Mouse (Mus musculus) forebrain, embryonic 12.5 days (tissue): ENCODE measurements around the gene Serpinf2. TPM values are rescaled to one million over a fixed set of nuclear protein-coding genes. Genes with fewer than 3 reads are reported as not detected.
"Not testable (repeated sequence)": the region's sequence is repeated elsewhere in the genome, so short reads cannot be mapped to it uniquely, and the experiment has no call there.

Experiments used
- ATAC-seq: fragments of 200-750 bp; cut with Nextera tagmentation; 2 replicates; pipeline ENCODE4 v1.8.0; 2017; ENCODE audit warnings: moderate TSS enrichment; ENCODE audit not compliant: low FRiP score
- H3K27ac ChIP-seq: fragments of 300-500 bp; sonication (generic); 2 replicates; pipeline ENCODE4 v1.5.1; 2016; ENCODE audit warnings: mild to moderate bottlenecking
- H3K27me3 ChIP-seq: fragments of 300-500 bp; sonication (generic); 2 replicates; pipeline ENCODE4 v1.6.1; 2016; ENCODE audit warnings: mild to moderate bottlenecking
- H3K36me3 ChIP-seq: fragments of 300-500 bp; sonication (generic); replicated peaks from 2 replicates; pipeline ENCODE4 v1.6.1; 2016; ENCODE audit warnings: mild to moderate bottlenecking
- H3K4me1 ChIP-seq: fragments of 300-500 bp; sonication (generic); 2 replicates; pipeline ENCODE4 v1.6.1; 2016
- H3K4me2 ChIP-seq: fragments of 300-500 bp; sonication (generic); 2 replicates; pipeline ENCODE4 v1.6.1; 2016; ENCODE audit warnings: mild to moderate bottlenecking, moderate library complexity
- H3K4me3 ChIP-seq: fragments of 300-500 bp; sonication (generic); replicated peaks from 2 replicates; pipeline ENCODE4 v1.5.1; 2016; ENCODE audit warnings: mild to moderate bottlenecking
- H3K9ac ChIP-seq: fragments of 300-500 bp; sonication (generic); 2 replicates; pipeline ENCODE4 v1.6.1; 2016; ENCODE audit warnings: mild to moderate bottlenecking
- H3K9me3 ChIP-seq: fragments of 300-500 bp; sonication (generic); 2 replicates; pipeline ENCODE4 v1.6.1; 2016
- WGBS: fragments of 180-500 bp; shearing (Covaris S2); methylation state at CpG from one replicate; pipeline ENCODE4 v1.1.7; 2016; 5-methylcytosine and 5-hydroxymethylcytosine counted together
- microRNA counts: library from miRNA; unstranded; fragments of <30 nt; microRNA quantifications from one replicate; lab custom pipeline; 2017
- microRNA-seq: library from miRNA; unstranded; fragments of <30 nt; microRNA quantifications from one replicate; pipeline ENCODE4, GENCODE M21; 2017
- polyA plus RNA-seq: library from polyadenylated mRNA; unstranded; fragments of >200 nt; fragmentation: Nextera tagmentation; extraction: Ambion mirVana; gene quantifications from 2 replicates; pipeline ENCODE4 v1.2.1, GENCODE M21; 2016

Serpinf2 gene
- polyA plus RNA-seq, 1 experiment from 2014 or later: not detected

GRCm38 (mm10) chr11:75403301-75404052 is 35.9 kb downstream of the Serpinf2 start:
- H3K4me3 ChIP-seq: no peak overlapping the region
- H3K9ac ChIP-seq: no peak overlapping the region
- no peaks in the 10 kb centered on the region; the same call in 1 of the 2 replicates for H3K36me3 ChIP-seq
- no peak overlapping the region for H3K4me2 ChIP-seq
- WGBS: 87% methylated on average over 6 of the region's 6 CpGs
- no peak overlapping the region for H3K27ac ChIP-seq
- no peak for ATAC-seq
- no peaks in the 10 kb centered on the region for H3K9me3 ChIP-seq
- no peaks in the 10 kb centered on the region for H3K4me1 ChIP-seq
- no peaks in the 10 kb centered on the region for H3K27me3 ChIP-seq

DNA sequence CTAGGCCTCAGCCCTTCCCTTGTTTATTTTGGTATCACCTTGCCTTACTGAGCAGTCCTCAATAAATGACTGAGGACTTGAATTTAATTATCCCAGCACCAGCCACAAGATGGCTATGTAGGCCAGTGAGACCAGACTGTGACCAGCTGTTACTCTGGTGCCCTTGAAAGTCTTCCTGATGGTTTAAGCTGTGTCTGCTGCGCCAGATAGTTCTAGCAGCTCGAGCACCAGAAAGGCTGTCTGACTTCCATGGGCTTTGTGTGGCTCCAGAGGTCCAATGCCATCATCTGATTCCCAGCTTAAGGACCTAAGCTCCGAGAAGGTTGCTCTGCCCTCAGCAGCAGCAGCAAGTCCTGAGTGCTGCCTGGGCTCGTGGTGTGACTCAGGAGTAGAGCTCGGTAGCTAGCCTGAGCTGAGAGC is 37.1 kb downstream of the Serpinf2 start:
- H3K36me3 ChIP-seq: no peaks in the 10 kb centered on the region; the same call in 1 of the 2 replicates
- H3K9ac ChIP-seq: no peak overlapping the region
- ATAC-seq: peak; percentile 57; the same call in 1 of the 2 replicates
- no peaks in the 10 kb centered on the region for H3K27me3 ChIP-seq
- no peaks in the 10 kb centered on the region for H3K9me3 ChIP-seq
- no peak overlapping the region for H3K4me3 ChIP-seq
- H3K4me1 ChIP-seq: no peaks in the 10 kb centered on the region
- WGBS: 67% methylated on average over 5 of the region's 5 CpGs
- H3K27ac ChIP-seq: no peak overlapping the region
- no peak overlapping the region for H3K4me2 ChIP-seq

DNA sequence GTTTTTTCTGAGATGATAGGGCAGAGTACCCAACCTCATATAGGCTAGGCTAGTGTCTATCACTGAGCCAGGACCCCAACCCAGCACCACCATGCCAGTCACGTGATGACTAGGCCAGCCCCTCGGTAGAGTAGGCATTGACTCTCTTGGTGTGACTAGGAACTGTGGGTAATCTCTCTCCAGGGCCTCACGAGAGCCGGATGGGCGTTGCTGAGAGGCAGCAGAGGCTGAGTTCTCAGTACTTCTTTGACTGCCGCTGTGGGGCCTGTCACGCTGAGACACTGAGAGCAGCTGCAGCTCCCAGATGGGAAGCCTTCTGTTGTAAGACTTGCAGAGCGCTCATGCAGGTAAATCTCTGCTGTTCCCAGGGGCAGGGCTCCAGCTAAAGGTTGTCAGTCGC is 39.3 kb downstream of the Serpinf2 start:
- ATAC-seq: no peak
- Histone ChIP-seq H3K9me3 (no peaks in the 10 kb centered on the region), H3K4me3 (no peak overlapping the region), H3K27ac (no peak overlapping the region), H3K4me1 (no peaks in the 10 kb centered on the region), H3K36me3 (no peaks in the 10 kb centered on the region; the same call in 1 of the 2 replicates), H3K9ac (no peak overlapping the region), H3K4me2 (no peak overlapping the region), H3K27me3 (no peaks in the 10 kb centered on the region)
- WGBS: 68% methylated on average over 9 of the region's 9 CpGs

DNA sequence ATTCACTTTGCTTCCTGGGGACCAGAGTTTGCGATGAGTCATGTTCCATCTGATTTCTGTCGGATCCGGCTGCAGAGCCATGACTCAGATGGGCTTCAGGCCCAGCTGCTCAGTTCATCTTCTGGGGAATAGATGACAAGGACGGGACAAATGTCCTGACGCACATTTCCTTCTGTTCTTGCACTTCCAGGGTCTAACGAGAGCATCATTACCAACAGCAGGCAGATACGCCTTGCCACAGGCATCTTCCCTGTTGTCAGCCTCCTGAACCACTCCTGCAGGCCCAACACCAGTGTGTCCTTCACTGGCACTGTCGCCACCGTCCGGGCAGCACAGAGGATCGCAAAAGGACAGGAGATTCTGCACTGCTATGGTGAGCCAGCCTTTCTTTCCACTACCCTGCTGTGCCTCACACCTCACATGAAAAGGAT is 40.0 kb downstream of the Serpinf2 start:
- Histone ChIP-seq H3K9me3 (no peaks in the 10 kb centered on the region), H3K36me3 (no peaks in the 10 kb centered on the region; the same call in 1 of the 2 replicates), H3K4me1 (no peaks in the 10 kb centered on the region), H3K4me3 (no peak overlapping the region), H3K27me3 (no peaks in the 10 kb centered on the region), H3K27ac (no peak overlapping the region), H3K4me2 (no peak overlapping the region), H3K9ac (no peak overlapping the region)
- WGBS: 90% methylated on average over 11 of the region's 11 CpGs
- ATAC-seq: no peak

- H3K9ac ChIP-seq: no peak overlapping the region
- H3K4me2 ChIP-seq: no peak overlapping the region
- H3K4me1 ChIP-seq: no peaks in the 10 kb centered on the region
- no peaks in the 10 kb centered on the region; the same call in 1 of the 2 replicates for H3K36me3 ChIP-seq
- H3K27me3 ChIP-seq: no peaks in the 10 kb centered on the region
- WGBS: 79% methylated on average over 7 of the region's 7 CpGs
- H3K27ac ChIP-seq: no peak overlapping the region
- ATAC-seq: no peak
- no peaks in the 10 kb centered on the region for H3K9me3 ChIP-seq
- H3K4me3 ChIP-seq: no peak overlapping the region
Measured at GRCm38 (mm10) chr11:75397452-75397851, 41.9 kb downstream of the Serpinf2 start.

DNA sequence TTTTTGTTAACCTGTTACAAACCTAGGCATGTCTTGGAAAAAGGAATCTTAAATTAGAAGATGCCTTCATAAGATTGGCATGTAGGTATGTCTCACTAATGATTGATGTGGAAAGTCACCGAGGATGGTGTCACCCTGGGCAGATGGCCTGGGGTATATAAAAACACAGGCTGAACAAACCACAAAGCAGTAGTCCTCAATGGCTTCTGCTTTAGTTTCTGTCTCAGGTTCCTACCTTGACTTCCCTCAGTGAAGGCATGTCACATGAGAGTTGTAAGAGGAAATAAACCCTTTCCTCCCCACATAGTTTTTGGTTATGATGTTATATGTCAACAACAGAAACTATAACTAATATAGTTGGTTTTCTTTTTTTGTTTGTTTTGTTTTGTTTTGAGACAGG is 43.8 kb downstream of the Serpinf2 start:
- Histone ChIP-seq H3K27ac (no peak overlapping the region), H3K9me3 (no peaks in the 10 kb centered on the region), H3K4me1 (no peaks in the 10 kb centered on the region), H3K36me3 (peaks cover 1% of the 10 kb centered on the region; the same call in 1 of the 2 replicates), H3K4me2 (no peak overlapping the region), H3K4me3 (no peak overlapping the region), H3K9ac (no peak overlapping the region), H3K27me3 (no peaks in the 10 kb centered on the region)
- WGBS: 88% methylated on average over 1 of the region's 1 CpGs
- ATAC-seq: no peak

DNA sequence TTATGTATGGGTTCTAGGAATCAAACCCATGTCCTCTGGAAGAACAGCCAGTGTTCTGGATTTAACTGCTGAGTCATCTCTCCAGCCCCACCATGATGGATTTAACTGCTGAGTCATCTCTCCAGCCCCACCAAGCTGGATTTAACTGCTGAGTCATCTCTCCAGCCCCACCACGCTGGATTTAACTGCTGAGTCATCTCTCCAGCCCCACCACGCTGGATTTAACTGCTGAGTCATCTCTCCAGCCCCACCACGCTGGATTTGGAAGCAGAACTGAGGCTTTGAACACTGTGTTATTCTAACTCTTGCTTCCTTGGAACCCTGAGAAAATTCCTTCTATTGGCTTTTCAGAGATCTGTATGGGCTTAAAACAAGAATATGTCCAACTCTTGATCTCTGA is 55.9 kb downstream of the Serpinf2 start:
- H3K36me3 ChIP-seq, H3K4me2 ChIP-seq, ATAC-seq, H3K9me3 ChIP-seq, H3K4me1 ChIP-seq, H3K27me3 ChIP-seq, H3K27ac ChIP-seq, H3K9ac ChIP-seq, H3K4me3 ChIP-seq: not testable (repeated sequence)
- 67% methylated on average over 3 of the region's 3 CpGs for WGBS

MicroRNAs encoded within 50 kb of the gene (microRNA counts, 519-probe panel; counts per million panel counts)
- 5,655 counts per million, percentile 77 among the panel's probes with 10 or more counts for microRNA mmu-miR-22 (lab: Ali Mortazavi, UCI)

Small RNA genes within 50 kb of the gene (microRNA-seq; reads per million reads assigned to microRNA genes)
- 2,923 reads per million, percentile 85 among the genes with 10 or more reads in this experiment for gene Mir22

Other genes with a start within 250 kb of the Serpinf2 start
- 15.7 and 16.6 TPM in 2 replicates for gene Dph1, start 248.3 kb downstream of the Serpinf2 start, polyA plus RNA-seq
- gene Rtn4rl1, start 245.8 kb downstream of the Serpinf2 start, polyA plus RNA-seq: 1.7 and 1.8 TPM in 2 replicates
- 140 and 160 TPM in 2 replicates for gene Rpa1, start 91.3 kb downstream of the Serpinf2 start, polyA plus RNA-seq
- 20.0 and 21.0 TPM in 2 replicates for gene Smyd4, start 91.2 kb downstream of the Serpinf2 start, polyA plus RNA-seq
- gene Serpinf1, start 16.9 kb downstream of the Serpinf2 start, polyA plus RNA-seq: 35.8 and 44.7 TPM in 2 replicates
- gene Wdr81, start 15.1 kb upstream of the Serpinf2 start, polyA plus RNA-seq: 7.2 and 8.7 TPM in 2 replicates
- 4.9 and 7.1 TPM in 2 replicates for gene Tlcd2, start 22.1 kb upstream of the Serpinf2 start, polyA plus RNA-seq
- gene Prpf8, start 47.2 kb upstream of the Serpinf2 start, polyA plus RNA-seq: 87.9 and 92.6 TPM in 2 replicates
- 0.22 and 0.34 TPM in 2 replicates for gene Rilp, start 70.5 kb upstream of the Serpinf2 start, polyA plus RNA-seq
- 3.0 and 3.9 TPM in 2 replicates for gene Scarf1, start 73.9 kb upstream of the Serpinf2 start, polyA plus RNA-seq
- 11.4 TPM in 2 replicates for gene Slc43a2, start 92.1 kb upstream of the Serpinf2 start, polyA plus RNA-seq
- gene Pitpna, start 148.5 kb upstream of the Serpinf2 start, polyA plus RNA-seq: 95.5 and 96.1 TPM in 2 replicates
- gene Inpp5k, start 191.4 kb upstream of the Serpinf2 start, polyA plus RNA-seq: 21.5 and 25.4 TPM in 2 replicates
- 12.1 and 13.9 TPM in 2 replicates for gene Myo1c, start 210.9 kb upstream of the Serpinf2 start, polyA plus RNA-seq
- 139 and 146 TPM in 2 replicates for gene Crk, start 239.7 kb upstream of the Serpinf2 start, polyA plus RNA-seq